Mouse (Mus musculus): ENCODE data around the gene Gsap.
"Not testable (repeated sequence)": the region's sequence is repeated elsewhere in the genome, so short reads cannot be mapped to it uniquely, and the experiment has no call there.

Gene Gsap

GRCm38 (mm10) chr5:21260746-21261145 lies 74.7 kb downstream of the Gsap start:
- DNase-seq (ENCODE audit: low read depth, low spot score), result no peak

GRCm38 (mm10) chr5:21261202-21261844 lies 75.3 kb downstream of the Gsap start:
- no peak for DNase-seq (ENCODE audit: low read depth, low spot score)

DNA sequence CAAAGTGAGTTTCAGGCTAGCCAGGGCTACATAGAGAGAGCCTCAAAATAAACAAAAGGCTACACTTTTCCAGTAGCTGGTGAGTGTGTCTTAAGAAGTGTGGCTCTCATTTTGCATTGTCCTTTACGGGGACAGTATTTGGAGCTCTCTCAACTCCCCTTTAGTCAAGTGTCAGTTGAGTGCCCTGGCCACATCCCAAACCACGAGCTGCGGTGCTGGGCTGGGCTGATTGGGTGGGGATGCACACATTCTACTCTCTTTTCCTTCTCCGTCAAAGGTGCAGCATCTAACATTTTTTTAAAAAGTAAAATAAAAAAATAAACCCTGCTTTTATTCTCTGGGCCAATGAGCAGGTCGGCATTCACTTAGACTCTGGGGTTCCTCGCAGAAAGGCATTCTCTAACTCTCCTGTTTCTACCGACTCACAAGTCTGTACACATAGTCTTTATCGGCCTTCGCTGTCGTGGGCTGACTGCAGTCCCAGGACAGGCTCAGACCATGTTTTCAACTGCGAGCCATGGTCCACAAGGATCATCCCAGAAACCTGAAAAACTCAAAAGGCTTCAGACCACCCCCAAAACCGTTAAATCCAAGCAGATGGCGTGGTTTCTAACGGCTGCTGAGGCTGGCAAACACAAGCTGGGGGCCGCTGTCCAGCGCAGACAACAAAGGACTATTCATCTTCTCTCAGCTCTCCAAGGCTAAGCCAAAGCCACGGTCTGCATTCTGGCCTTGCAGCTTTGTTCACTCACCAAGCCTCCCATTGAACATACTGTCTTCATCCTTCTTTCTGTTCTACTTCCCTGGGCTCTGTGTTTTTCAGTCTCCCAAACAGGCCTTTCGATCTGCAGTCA lies 77.4 kb downstream of the Gsap start:
- DNase-seq (ENCODE audit: low read depth, low spot score), result no peak

- no peak for DNase-seq (ENCODE audit: low read depth, low spot score)
These were observed 78.4 kb downstream of the Gsap start for GRCm38 (mm10) chr5:21264352-21265021.

- DNase-seq (ENCODE audit: low read depth, low spot score), result peak; percentile 62
These were observed 79.0 kb downstream of the Gsap start for GRCm38 (mm10) chr5:21265049-21265448.

DNA sequence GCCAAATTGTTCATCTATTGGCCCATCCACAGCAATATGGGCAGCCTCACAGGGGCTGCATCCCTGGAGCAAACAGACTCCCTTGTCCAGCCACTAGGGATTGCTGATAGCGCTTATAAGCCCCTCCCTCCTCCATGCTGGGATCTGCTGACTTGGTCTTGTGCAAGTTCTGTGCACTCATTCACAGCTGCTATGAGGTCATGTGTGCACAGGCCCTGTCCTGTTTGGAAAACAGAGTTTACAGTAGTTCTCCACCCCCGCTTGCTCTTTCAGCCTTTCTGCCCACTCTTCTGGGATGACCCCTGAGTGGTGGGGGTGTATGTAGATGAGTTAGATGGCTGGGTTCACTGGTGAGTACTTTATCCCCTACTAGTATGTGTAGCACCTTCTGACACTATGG lies 81.0 kb downstream of the Gsap start:
- DNase-seq (ENCODE audit: low read depth, low spot score), result no peak

GRCm38 (mm10) chr5:21269446-21269845 lies 83.4 kb downstream of the Gsap start:
- DNase-seq (ENCODE audit: low read depth, low spot score), result no peak

- peak; percentile 28 for DNase-seq (ENCODE audit: low read depth, low spot score)
These were observed 84.7 kb downstream of the Gsap start for GRCm38 (mm10) chr5:21270756-21271155.

DNA sequence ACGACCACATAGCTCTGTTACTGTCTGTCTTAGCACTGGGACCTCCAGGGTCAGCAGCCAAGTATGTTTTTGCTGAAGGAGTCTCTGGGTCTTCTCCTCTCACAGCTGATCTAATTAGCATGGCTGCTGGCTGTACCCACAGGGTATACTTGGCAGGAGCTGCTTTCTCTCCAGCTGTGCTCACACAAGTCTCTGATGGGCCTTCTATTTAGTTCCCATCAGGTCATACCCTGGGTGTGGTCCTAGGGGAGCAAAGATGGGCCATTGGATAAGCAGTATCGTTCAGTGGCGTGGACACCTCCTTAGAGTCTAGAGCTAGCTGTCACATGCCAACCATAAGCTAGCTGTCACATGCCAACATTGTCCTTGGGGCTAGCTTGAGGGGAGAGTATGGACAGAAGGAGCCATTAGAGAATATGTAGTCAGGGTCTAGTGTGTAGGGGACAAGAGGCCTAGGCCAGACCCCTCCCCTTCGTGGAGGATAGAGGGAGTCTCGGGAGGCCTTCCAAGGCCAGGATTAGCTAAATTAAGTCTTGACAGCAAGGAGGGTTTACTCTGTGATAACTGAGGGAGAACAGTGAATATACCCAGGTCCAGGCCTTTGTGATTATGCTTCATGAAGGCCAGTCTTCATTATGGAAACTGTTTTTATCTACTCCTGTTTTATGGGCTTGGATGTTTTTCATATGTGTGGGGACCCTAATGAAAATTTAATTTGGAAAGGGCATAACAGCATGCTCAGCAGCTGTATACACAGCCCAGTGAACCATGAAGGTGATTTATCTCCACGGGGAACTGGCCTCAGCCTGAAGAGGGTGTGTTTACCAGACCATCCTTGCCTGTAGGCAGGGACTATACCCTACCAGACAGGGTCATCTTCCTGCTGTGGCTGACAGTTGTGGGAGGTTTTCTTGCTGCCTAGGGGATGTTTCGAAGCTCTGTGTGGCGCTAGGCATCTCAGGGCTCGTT lies 85.6 kb downstream of the Gsap start:
- peak; percentile 59 for DNase-seq (ENCODE audit: low read depth, low spot score)

GRCm38 (mm10) chr5:21277685-21278084 lies 91.6 kb downstream of the Gsap start:
- DNase-seq (ENCODE audit: low read depth, low spot score), result not testable (repeated sequence)

DNA sequence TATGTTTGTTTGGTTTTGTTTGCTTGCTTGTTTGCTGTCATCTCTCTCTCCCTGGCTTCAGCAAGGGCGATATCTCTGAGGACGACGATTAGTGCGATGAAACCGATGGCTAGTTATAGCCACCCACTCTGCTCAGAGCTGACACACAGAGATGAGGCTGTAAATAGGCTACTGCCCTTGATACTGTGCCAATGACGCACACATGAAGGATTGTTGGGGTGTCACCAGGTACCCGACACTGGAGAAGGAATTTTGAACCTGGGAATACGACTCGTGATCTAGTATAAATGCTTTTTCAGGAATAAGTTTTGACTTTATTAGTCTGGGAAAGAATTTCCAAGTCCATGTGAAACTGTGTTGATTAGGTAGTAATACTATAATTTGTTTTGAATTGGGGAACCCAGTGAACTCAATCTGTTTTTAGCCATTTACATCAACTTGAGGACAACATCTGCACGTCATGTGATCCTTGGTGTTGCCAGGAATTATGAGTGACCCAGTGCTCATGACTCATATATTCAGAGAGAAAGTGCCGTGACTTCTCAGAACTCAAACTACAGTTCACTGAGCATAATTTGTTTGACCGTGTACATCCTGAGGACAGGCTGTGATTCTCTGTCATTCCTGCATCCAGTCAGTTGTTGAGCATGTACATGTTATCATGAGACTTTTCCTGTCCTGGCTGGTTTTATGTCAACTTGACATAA lies 97.5 kb downstream of the Gsap start:
- no peak for DNase-seq (ENCODE audit: low read depth, low spot score)

- DNase-seq (ENCODE audit: low read depth, low spot score), result no peak
These were observed 102.8 kb downstream of the Gsap start for GRCm38 (mm10) chr5:21288658-21289435.

- no peak for DNase-seq (ENCODE audit: low read depth, low spot score)
These were observed 104.5 kb downstream of the Gsap start for GRCm38 (mm10) chr5:21290594-21290993.

DNA sequence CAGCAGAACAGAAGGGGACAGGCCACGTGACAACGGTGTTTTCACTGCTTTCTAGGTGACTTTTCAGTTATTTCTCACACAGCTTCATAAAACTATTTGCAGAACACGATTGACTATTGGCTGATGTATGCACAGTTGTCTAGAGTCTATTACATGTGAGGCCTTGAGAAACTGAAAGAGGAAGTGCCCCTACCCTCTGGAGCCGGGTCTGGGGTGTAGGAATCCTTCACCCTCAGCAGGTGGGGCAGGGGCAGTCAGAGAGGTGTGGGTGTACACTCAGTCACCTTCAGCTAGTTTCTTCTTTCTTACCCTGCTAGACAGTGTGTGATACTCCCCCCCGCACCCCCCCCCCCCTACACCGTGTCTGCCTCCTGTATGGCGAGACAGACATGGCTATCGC lies 109.6 kb downstream of the Gsap start:
- peak; percentile 85 for DNase-seq (ENCODE audit: low read depth, low spot score)

DNA sequence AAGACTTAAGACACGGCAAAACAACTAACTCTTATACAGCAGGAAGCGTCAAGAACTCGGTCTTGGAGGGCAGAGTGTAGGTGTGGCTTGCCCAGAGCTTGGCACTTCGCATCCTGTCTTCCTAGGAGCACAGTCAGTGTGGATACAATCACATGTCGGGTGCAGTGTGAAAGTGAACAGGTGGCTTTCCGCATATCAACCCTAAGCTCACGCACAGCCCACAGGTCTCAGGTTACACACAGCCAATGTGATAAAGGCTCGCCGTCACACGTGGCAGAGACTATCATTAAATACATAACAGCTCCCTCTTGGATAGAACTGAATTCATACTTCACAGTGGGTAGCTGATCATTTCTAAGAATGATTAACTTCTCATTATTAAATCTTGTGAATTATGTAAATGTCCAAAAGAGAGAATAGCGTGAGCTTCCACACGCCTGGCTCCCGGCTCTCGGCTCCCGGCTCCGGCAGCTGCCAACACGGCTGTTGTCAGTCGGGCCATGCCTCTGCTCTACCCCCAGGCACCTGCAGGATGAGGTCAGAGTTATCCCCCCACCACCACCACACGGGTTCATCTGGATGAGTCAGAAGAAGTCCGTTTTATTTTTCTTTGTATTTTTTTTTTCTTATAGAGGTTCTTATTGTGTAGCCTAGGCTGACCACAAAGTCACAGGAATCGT lies 113.2 kb downstream of the Gsap start:
- no peak for DNase-seq (ENCODE audit: low read depth, low spot score)

DNA sequence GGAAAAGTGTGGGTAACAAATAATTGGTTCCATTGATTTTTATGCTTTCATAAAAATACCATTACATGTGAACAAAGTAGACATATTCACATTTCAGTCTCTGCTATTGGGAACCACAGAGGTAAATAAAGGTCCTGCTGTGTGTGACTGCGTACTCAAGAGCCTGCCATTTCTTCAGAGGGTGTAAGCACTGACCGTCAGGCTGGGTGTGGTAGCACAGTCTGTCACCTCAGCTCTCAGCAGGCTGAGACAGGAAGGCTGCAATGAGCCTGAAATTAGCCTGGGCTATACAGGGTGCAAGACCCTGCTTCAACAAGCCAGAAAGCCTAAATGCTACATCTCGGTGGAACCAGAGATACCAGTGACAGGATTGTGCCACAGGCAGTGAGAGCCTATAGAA lies 114.0 kb downstream of the Gsap start:
- DNase-seq (ENCODE audit: low read depth, low spot score), result no peak

DNA sequence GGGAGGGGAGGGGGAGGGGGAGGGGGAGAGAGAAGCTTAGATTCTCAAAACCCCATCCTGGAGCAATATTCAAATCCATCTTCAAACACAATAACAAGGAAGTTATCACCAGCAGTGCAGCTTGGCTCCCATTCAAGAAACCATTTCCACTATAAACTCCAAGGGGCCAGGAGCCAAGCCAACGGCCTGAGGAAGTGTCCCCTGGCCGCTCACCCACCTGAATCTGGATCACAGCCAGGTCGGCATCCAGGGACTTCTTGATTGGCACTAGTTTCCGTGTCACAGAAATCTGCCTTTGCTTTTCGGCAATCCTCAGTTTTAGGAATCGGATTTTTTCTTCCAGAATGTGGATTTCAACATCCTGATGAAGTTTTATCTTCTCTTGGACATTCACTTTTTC lies 115.0 kb downstream of the Gsap start:
- no peak for DNase-seq (ENCODE audit: low read depth, low spot score)

- DNase-seq (ENCODE audit: low read depth, low spot score), result no peak
These were observed 121.1 kb downstream of the Gsap start for GRCm38 (mm10) chr5:21307165-21307564.

GRCm38 (mm10) chr5:21314696-21315095 lies 128.6 kb downstream of the Gsap start:
- DNase-seq (ENCODE audit: low read depth, low spot score), result no peak
